Mouse (Mus musculus) G1E-ER4 (cell line): Measurements from ENCODE around the gene Tab2. TPM values are rescaled to one million over a fixed set of nuclear protein-coding genes. Genes with fewer than 3 reads are reported as not detected.

Experiments
- GATA1 ChIP-seq: IDR thresholded peaks from one replicate; pipeline ENCODE4 v1.8.0; 2012; ENCODE audit warnings: low read length, inconsistent platforms
- polyA plus RNA-seq: library from polyadenylated mRNA; stranded (reverse); fragments of >175 nt; gene quantifications from 2 replicates; pipeline ENCODE4 v1.2.3, GENCODE M21; 2012

Tab2 gene
- polyA plus RNA-seq, 1 experiment, result 14.7 TPM

- no peak for TF ChIP-seq GATA1
Observed at GRCm38 (mm10) chr10:7911268-7911667, 44.8 kb downstream of the Tab2 start.

GRCm38 (mm10) chr10:7907151-7907550, 48.9 kb downstream of the Tab2 start:
- no peak for TF ChIP-seq GATA1

GRCm38 (mm10) chr10:7904157-7904556, 51.9 kb downstream of the Tab2 start:
- TF ChIP-seq GATA1, result no peak

GRCm38 (mm10) chr10:7900719-7901627, 55.1 kb downstream of the Tab2 start:
- no peak for TF ChIP-seq GATA1

GRCm38 (mm10) chr10:7888256-7888868, 67.7 kb downstream of the Tab2 start:
- no peak for TF ChIP-seq GATA1

- no peak for TF ChIP-seq GATA1
Observed at GRCm38 (mm10) chr10:7883524-7883923, 72.5 kb downstream of the Tab2 start.

GRCm38 (mm10) chr10:7881971-7882370, 74.1 kb downstream of the Tab2 start:
- no peak for TF ChIP-seq GATA1

GRCm38 (mm10) chr10:7874194-7874593, 81.8 kb downstream of the Tab2 start:
- no peak for TF ChIP-seq GATA1

- TF ChIP-seq GATA1, result no peak
Observed at GRCm38 (mm10) chr10:7871381-7872020, 84.5 kb downstream of the Tab2 start.

GRCm38 (mm10) chr10:7870571-7871315, 85.3 kb downstream of the Tab2 start:
- TF ChIP-seq GATA1, result no peak

GRCm38 (mm10) chr10:7869746-7870145, 86.3 kb downstream of the Tab2 start:
- no peak for TF ChIP-seq GATA1

- no peak for TF ChIP-seq GATA1
Observed at GRCm38 (mm10) chr10:7867666-7868030, 88.4 kb downstream of the Tab2 start.

- TF ChIP-seq GATA1, result no peak
Observed at GRCm38 (mm10) chr10:7866762-7867665, 89.0 kb downstream of the Tab2 start.

- TF ChIP-seq GATA1, result no peak
Observed at GRCm38 (mm10) chr10:7864806-7865205, 91.2 kb downstream of the Tab2 start.

- no peak for TF ChIP-seq GATA1
Observed at GRCm38 (mm10) chr10:7864184-7864583, 91.8 kb downstream of the Tab2 start.
